Mouse (Mus musculus): ENCODE measurements around the gene Rpgrip1.

Rpgrip1 gene

DNA sequence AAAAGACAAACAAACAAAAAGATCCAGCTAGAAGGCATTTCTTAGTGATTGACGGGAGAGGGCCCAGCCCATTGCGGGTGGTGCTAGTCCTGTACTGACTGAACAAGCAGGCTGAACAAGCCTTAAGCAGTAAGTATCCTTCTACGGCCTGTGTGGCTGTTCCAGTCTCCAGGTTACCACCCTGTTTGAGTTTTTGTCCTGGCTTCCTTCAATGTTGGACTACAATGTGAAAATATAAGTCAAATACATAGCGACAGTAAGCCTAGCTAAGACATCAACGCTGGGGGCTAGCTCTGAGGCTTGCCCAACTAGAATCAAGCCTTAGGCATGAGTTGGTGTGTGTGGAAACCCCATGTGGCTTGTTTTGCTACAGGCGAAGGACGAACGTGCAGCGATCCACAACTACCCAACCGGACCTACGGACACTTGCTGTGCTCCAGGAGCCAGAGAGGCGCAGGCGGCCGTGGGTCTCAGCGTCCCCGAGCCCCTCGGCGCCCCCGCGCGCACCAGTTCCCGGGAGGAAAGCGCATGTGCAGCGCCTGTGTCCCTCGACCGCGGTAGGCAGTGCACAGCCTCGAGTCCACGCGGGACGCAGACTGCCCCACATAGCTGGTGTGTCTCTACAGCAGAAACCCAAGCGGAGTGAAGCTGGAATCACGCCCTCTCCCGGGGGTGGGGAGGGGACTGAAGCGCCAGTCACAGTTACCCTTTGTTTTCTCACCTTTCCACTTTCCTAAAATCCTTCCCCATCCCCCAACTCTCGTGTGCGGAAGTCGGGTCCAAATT lies 8.5 kb downstream of the Rpgrip1 start:
- peak in 1 of 2 experiments; percentile 29 for DNase-seq (ENCODE audit: low spot score in 2 of 2)

DNA sequence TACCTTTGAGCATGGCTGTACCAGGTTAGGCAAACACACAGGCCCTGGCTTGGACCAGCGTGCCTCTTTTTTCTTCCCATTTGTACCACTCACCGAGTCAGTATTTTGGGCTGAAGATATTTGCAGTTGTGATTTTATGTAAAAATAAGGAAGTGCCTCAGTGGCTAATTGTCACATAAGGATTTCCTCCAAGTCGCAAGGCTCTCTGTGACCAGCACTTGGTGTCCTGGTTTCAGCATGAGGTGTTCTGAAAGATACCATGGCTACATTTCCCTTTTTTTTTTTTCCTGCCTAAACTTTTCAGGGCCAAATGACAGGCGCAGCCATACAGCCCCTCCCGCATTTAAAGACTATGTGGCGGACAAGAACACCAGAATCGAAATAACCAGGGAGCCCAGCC lies 9.7 kb downstream of the Rpgrip1 start:
- DNase-seq (ENCODE audit: low spot score in 2 of 2) = no peak

DNA sequence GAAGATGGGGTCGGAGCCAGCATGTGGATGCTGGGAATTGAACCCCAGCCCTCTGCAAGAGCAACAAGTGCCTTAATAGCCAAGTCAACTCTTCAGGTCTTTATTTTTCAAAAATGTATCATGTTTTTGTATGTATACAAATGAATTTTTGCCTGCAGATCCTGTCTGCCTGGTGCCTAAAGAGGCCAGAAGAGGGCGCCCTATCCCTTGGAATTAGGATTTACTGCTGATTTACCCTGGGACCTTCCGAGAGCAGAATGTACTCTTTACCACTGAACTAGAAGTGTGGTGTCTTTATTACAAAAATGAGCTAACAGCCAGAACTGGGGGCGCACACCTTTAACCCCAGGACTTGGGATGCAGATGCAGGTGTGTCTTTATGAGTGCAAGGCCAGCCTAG lies 13.4 kb downstream of the Rpgrip1 start:
- peak in 1 of 2 experiments; percentile 75 for DNase-seq (ENCODE audit: low spot score in 2 of 2)

DNA sequence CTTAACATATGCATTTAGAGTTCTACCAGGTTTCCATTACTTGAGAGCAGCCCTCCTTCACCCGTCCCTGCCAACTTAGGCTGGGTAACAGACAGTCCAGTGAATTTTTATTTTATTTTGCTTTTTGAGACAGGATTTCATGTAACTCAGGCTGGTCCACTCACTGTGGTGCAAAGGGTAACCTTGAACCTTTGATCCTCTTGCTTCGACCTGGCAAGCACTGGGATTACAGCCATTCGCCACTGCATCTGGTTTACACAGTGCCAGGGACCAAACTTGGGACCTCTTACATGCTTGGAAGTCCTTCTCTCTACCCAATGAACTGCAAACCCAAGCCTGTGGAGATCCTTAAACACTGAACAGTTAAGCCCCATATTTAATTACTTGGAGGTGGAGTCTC lies 14.1 kb downstream of the Rpgrip1 start:
- DNase-seq (ENCODE audit: low spot score in 2 of 2) = no peak

DNA sequence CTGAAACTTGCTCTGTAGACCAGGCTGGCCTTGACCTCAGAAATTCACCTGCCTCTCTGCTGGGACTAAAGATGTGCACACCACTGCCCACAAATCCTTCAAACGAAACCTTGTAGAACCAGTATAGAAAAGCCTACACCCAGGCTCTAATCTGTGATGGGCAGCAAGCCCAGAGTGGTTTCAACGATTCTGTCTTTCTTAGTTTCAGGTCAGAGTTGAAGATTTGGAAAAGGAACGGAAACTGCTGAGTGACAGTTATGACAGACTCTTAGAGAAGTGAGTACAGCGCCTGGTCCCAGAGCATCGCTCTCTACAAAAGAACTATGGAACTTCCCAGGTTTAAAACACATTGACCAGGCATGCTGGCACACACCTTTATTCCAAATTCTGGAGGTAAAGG lies 23.1 kb downstream of the Rpgrip1 start:
- no peak for DNase-seq (ENCODE audit: low spot score in 2 of 2)

DNA sequence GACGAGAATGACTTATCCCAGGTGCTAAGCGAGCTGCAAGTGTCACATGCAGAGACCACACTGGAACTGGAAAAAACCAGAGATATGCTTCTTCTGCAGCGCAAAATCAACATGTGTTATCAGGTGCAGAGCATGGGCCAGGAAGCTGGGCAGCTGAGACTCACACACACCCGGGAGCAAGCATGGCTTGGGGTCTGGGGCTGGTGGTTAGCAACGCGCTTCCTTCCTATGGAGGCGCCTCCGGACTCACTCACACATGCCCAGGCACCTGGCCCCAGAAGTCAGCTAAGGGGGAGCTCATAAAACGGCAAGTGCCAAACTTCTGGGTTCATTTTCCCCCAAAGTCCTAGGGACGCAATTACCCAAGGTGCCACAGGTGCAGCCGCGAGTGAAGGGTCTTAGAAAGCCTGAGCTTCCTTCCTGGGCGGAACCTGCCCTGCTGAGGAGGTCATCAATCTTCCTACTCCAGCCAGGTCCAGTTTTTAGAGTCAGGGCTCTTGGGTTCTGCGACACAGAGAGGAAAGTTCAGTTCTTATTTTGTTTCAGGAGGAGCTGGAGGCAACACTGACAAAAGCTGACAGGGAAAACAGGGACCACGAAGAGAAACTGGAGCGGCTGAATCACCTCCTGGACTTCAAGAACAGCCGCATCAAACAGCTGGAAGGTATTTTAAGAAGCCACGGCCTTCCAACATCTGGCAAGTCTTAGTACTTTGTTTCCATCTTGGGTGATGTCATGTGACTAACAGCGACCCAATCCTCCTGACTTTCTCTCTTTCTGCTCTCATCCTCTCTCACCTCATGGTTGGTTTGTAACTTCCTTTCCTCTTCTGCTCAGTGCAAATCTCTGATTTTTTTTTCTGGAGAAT lies 30.3 kb downstream of the Rpgrip1 start:
- DNase-seq (ENCODE audit: low spot score in 2 of 2) = no peak

DNA sequence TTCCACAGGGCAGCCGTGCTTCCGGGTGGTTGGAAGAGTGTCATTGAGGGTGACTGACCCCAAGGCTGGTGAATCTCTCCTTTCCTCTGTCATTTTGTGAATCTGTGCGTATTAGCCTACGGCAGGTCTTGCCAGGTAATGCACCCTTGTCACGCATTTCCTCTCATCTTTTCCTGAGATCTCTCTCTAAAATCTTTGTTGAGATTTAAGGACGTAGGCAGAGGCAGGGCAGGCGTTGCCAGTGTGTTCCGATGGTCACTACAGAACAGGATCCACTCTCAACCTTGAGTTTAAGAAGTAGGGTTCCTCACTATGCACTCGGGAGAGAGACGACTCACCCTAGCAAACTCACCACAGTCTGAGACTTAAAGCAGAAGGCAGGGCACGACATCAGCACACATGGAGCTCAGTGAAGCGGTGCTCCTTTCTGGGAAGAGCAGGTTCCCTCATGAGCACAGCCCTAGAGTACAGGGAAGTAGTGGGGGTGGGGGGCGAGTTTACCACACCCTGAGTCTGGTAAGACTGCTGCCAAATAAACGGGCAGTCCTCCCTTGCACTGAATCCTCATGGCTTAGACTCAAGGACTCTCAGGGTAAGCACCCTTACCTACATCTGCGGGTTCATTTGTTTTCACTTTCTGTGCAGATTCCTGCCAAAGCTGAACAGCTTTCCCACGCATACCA lies 31.1 kb downstream of the Rpgrip1 start:
- DNase-seq (ENCODE audit: low spot score in 2 of 2) = no peak

DNA sequence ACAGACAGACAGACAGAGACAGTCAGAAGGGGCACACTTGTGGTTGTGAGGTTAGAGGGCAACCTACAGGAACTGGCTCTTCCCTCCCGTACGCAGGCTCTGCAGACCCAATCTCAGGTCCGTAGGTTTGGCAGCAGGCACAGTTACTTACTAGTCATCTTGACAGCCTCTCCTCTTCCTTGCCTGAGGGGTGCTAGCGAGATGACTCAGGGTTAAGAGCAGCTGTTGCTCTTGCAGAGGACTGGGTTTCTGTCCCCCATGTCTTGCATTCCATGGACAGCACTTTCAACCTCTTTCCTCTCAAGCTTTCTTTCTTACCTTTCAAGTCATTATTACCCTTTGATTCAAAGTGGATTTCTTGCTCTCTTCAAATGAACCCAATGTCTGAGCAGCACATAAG lies 33.7 kb downstream of the Rpgrip1 start:
- DNase-seq (ENCODE audit: low spot score in 2 of 2) = no peak

DNA sequence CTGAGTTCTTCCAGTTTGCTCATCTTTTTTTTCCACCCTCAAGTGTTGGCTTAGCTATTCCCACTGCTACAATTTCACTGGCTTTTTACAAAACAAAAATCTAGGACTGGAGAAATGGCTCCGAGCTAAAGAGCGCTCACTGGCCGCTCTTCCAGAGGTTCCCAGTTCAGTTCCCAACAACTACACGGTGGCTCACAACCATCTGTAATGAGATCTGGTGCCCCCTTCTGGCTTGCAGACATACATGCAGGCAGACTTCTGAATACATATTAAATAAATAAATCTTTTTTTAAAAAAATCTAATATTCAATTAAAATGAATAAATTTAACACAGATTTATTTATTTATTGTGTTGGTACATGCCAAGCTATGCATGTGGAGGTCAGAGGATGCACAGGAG lies 36.0 kb downstream of the Rpgrip1 start:
- DNase-seq (ENCODE audit: low spot score in 2 of 2) = no peak

GRCm38 (mm10) chr14:52149888-52150287 lies 39.4 kb downstream of the Rpgrip1 start:
- no peak for DNase-seq (ENCODE audit: low spot score in 2 of 2)

- DNase-seq (ENCODE audit: low spot score in 2 of 2) = peak; percentile 20 to 35
Measured at GRCm38 (mm10) chr14:52152179-52152578, 41.7 kb downstream of the Rpgrip1 start.

GRCm38 (mm10) chr14:52152613-52153012 lies 42.1 kb downstream of the Rpgrip1 start:
- DNase-seq (ENCODE audit: low spot score in 2 of 2) = no peak

- DNase-seq (ENCODE audit: low spot score in 2 of 2) = no peak
Measured at GRCm38 (mm10) chr14:52155008-52155407, 44.5 kb downstream of the Rpgrip1 start.

- no peak for DNase-seq (ENCODE audit: low spot score in 2 of 2)
Measured at GRCm38 (mm10) chr14:52160911-52161310, 50.4 kb downstream of the Rpgrip1 start.

DNA sequence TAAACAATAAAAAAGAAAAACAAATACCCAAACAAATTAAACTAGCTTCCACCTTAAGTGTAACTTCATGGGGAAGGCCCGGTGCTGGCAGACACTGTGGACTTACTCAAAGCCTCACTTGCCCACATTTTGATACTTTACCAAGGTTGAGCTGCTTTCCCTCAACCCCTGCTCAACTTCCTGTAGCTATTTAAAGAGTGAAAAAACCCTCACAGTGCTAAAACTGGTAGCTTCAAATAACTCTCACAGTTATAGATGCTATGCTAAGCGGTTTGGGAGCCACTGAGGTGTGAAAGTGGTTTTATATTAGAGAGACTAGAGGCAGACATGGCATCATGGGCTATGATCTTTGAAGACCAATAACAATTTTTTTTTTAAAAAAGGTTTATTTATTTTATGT lies 56.1 kb downstream of the Rpgrip1 start:
- no peak for DNase-seq (ENCODE audit: low spot score in 2 of 2)

DNA sequence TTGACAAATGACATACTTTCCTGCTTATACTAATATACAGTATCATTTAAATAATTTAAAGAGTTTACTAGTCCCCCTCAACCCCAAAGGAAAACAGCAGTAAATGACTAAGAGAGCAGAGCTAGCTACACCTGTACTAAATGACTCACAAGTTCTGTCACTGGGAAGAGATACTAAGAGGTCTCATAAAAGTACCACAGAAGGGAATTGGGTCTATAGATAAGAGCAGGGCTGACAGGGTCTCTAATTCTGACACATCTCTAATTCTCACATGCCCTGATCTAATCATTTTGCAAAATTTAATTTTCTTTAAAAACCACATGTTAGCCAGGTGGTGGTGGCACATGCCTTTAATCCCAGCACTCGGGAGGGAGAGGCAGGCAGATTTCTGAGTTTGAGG lies 78.3 kb downstream of the Rpgrip1 start:
- no peak for DNase-seq (ENCODE audit: low spot score in 2 of 2)

- DNase-seq (ENCODE audit: low spot score in 2 of 2) = no peak
Measured at GRCm38 (mm10) chr14:52189519-52189918, 79.0 kb downstream of the Rpgrip1 start.

GRCm38 (mm10) chr14:52190740-52191359 lies 80.3 kb downstream of the Rpgrip1 start:
- DNase-seq (ENCODE audit: low spot score in 2 of 2) = no peak

- peak in 1 of 2 experiments; percentile 12 for DNase-seq (ENCODE audit: low spot score in 2 of 2)
Measured at GRCm38 (mm10) chr14:52195691-52196090, 85.2 kb downstream of the Rpgrip1 start.

- peak in 1 of 2 experiments; percentile 7 for DNase-seq (ENCODE audit: low spot score in 2 of 2)
Measured at GRCm38 (mm10) chr14:52196230-52197155, 86.0 kb downstream of the Rpgrip1 start.

Data from left cerebral cortex, adult 9 months (tissue).